Mouse (Mus musculus) liver, adult 2 months (tissue): ENCODE data around the gene Hmgcr.

ENCODE experiments used
- CTCF ChIP-seq: fragments of 200-500 bp; IDR thresholded peaks from 2 replicates; pipeline ENCODE4 v1.5.1; 2011; ENCODE audit warnings: low read depth, low read length, control low read depth
- POLR2A ChIP-seq: fragments of 200-500 bp; IDR thresholded peaks from 2 replicates; pipeline ENCODE4 v1.6.1; 2011; ENCODE audit warnings: low read length, control low read depth; ENCODE audit not compliant: insufficient read depth; ENCODE audit errors: extremely low read depth

- TF ChIP-seq CTCF (no peak), POLR2A (no peak)
Measured at GRCm38 (mm10) chr13:96644168-96644567, 26.6 kb downstream of the Hmgcr start.
